Mouse (Mus musculus): ENCODE results near the gene Atp10b.

Gene Atp10b

GRCm38 (mm10) chr11:43199358-43199757 is 49.7 kb downstream of the Atp10b start:
- DNase-seq (ENCODE audit: low read depth, low spot score): no peak

- DNase-seq (ENCODE audit: low read depth, low spot score): no peak
Observed at GRCm38 (mm10) chr11:43200089-43200488, 50.4 kb downstream of the Atp10b start.

- no peak for DNase-seq (ENCODE audit: low read depth, low spot score)
Observed at GRCm38 (mm10) chr11:43203580-43203979, 53.9 kb downstream of the Atp10b start.

GRCm38 (mm10) chr11:43213134-43213533 is 63.5 kb downstream of the Atp10b start:
- DNase-seq (ENCODE audit: low read depth, low spot score): no peak

GRCm38 (mm10) chr11:43213740-43214139 is 64.1 kb downstream of the Atp10b start:
- no peak for DNase-seq (ENCODE audit: low read depth, low spot score)

- no peak for DNase-seq (ENCODE audit: low read depth, low spot score)
Observed at GRCm38 (mm10) chr11:43217021-43217420, 67.3 kb downstream of the Atp10b start.

GRCm38 (mm10) chr11:43230231-43230630 is 80.6 kb downstream of the Atp10b start:
- no peak for DNase-seq (ENCODE audit: low read depth, low spot score)

GRCm38 (mm10) chr11:43232073-43232472 is 82.4 kb downstream of the Atp10b start:
- DNase-seq (ENCODE audit: low read depth, low spot score): no peak

- DNase-seq (ENCODE audit: low read depth, low spot score): no peak
Observed at GRCm38 (mm10) chr11:43236360-43237039, 86.8 kb downstream of the Atp10b start.

GRCm38 (mm10) chr11:43239804-43240203 is 90.1 kb downstream of the Atp10b start:
- DNase-seq (ENCODE audit: low read depth, low spot score): no peak

GRCm38 (mm10) chr11:43253034-43253433 is 103.4 kb downstream of the Atp10b start:
- DNase-seq (ENCODE audit: low read depth, low spot score): peak; percentile 12

GRCm38 (mm10) chr11:43255262-43255661 is 105.6 kb downstream of the Atp10b start:
- no peak for DNase-seq (ENCODE audit: low read depth, low spot score)

GRCm38 (mm10) chr11:43257291-43257690 is 107.6 kb downstream of the Atp10b start:
- DNase-seq (ENCODE audit: low read depth, low spot score): no peak

- DNase-seq (ENCODE audit: low read depth, low spot score): no peak
Observed at GRCm38 (mm10) chr11:43257781-43258180, 108.1 kb downstream of the Atp10b start.

GRCm38 (mm10) chr11:43263548-43264218 is 114.0 kb downstream of the Atp10b start:
- peak; percentile 58 for DNase-seq (ENCODE audit: low read depth, low spot score)

- no peak for DNase-seq (ENCODE audit: low read depth, low spot score)
Observed at GRCm38 (mm10) chr11:43267505-43267904, 117.8 kb downstream of the Atp10b start.

- peak; percentile 7 for DNase-seq (ENCODE audit: low read depth, low spot score)
Observed at GRCm38 (mm10) chr11:43269503-43270255, 120.0 kb downstream of the Atp10b start.

GRCm38 (mm10) chr11:43270256-43270806 is 120.7 kb downstream of the Atp10b start:
- DNase-seq (ENCODE audit: low read depth, low spot score): no peak

- DNase-seq (ENCODE audit: low read depth, low spot score): no peak
Observed at GRCm38 (mm10) chr11:43273896-43274295, 124.2 kb downstream of the Atp10b start.

GRCm38 (mm10) chr11:43297584-43297983 is 147.9 kb downstream of the Atp10b start:
- DNase-seq (ENCODE audit: low read depth, low spot score): no peak

- no peak for DNase-seq (ENCODE audit: low read depth, low spot score)
Observed at GRCm38 (mm10) chr11:43311000-43311399, 161.3 kb downstream of the Atp10b start.

All from forelimb bud, embryonic 11.5 days (tissue).